Mouse (Mus musculus): ENCODE data around the gene Sdccag8.

Gene Sdccag8

DNA sequence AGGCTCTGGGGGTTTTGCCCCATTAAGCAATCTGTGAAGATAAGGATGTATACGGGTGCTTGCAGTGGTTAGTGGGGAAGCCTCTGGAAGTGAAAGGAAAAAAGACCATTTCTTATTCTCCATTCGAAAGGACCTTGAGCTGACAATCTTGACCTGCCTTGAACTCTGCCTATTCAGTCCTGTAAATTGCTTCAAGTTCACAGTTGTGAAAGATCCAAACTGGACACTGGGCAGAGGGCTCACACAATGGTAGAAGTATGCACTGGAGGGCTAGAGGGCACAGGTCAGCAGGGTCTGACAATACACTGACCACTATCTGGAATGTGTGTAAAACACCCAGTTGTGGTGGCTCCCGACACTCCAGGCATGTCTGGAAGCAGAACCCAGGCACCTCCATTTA lies 198.3 kb downstream of the Sdccag8 start:
- no peak for DNase-seq (ENCODE audit: low spot score)

DNA sequence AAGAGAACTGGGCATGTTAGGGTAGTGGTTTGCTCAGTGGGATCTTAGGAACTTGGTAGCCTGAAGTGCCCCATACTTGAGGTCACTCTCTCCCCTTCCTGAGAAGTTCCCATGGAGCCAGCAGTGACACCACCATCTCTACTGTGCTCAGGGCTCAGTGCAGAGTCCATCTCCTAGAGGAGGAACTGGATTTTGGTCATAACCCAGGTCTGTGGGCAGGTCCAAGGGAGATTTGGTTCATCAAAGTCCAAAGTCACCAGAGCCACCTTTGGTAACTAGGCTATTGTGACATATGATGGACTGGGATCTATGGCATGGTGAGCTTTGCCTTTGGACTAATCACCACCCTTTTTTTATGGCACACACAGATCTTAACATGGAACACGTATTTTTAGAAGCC lies 198.9 kb downstream of the Sdccag8 start:
- DNase-seq (ENCODE audit: low spot score) = no peak

DNA sequence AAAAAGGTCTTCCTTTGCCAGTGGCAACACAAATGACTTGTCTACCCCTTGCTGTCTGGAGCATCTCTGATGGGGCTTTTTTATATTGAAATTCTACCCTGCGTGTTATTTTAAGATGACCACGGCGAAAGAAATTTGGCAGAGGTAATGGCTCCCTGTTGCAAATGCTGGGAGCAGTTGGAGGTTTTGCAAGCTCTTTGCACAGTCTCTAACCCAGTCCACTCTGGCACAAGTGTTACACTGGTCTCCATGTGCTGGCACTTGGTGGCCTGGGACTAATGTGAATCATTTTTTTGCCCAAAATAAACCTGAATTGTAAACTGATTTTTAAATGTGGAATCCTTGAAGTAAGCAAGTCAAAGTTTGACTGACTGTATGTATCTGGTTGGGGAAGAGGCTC lies 199.3 kb downstream of the Sdccag8 start:
- DNase-seq (ENCODE audit: low spot score) = no peak

DNA sequence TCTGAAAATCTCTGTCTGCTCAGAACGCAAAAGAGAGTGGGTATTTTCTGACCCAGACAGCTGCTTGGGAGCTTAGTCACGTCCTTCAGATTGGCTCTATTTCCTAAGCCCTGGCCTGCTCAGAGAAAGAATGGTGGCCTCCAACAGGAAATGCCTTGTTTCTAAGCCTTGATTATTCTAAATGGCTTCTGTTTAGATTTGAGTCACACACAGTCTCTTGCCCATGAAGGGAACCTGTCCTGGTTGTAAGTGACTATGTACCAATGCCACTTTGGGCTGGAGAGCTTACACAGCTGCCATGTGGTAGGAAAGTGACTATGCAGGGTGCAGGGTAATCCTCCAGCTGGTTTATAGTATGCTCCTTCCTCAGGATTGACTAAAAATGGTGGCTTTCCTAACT lies 199.9 kb downstream of the Sdccag8 start:
- DNase-seq (ENCODE audit: low spot score) = no peak

DNA sequence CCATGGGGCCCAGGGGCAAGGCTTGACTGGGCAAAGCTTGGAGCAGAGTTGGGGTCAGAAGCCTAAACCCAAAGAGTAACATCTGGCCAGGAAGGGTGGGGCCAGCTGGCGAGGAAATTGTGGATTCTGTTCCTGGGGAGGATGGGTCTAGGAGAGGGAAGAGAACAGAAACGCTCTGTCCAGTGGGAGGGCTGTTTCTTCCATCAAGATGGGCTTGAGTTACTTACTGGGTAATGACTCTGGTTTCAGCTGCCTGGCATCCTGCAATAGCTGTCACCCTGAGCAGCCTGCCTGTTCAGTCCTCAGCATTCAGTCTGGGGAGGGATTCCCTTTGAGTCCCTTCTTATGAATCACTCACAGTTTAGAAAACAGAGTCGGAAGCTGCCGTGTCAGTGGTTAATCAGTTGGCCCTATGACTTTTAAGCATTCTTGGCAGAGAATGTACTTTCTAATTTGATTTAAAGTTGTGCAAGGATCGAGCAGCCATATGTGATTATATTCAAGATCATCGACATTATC lies 200.5 kb downstream of the Sdccag8 start:
- DNase-seq (ENCODE audit: low spot score) = no peak

DNA sequence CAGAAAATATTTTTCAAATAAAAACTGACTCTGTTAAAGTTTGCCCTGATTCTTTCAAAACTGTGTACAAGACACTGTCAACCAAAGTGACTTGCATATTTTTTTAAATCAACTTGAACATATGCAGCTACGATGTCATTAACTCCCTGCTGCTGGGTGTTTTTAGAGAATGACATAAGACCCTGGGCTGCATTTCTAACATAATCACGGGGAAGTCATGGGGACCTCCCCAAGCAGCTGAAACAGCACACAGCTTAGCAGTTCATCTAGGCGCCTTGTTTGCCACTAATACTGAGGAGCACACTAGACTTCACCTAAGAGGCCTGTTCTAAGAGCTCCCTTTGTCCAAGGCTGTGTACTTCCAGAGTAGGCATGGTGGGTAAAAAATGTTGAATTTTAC lies 201.5 kb downstream of the Sdccag8 start:
- DNase-seq (ENCODE audit: low spot score) = no peak

DNA sequence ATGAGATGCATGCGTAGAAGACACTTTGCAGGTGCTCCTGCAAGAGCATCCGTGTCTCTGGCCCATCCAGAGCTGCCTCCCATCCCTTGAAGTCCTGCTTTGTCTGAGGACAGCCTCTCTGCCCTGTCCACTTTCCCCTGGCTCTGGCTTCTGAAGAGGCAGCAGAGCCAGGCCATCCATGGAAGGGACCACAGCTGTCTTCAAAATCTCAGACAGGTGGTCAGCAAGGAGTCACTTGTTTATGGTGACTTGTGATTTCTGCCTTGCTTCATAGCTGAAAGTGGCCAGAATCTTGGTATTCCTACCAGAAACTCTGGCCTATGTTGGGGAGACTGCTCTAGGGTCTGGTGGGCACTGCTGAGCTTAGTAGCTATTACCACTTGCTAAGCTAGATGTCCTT lies 202.3 kb downstream of the Sdccag8 start:
- DNase-seq (ENCODE audit: low spot score) = no peak

DNA sequence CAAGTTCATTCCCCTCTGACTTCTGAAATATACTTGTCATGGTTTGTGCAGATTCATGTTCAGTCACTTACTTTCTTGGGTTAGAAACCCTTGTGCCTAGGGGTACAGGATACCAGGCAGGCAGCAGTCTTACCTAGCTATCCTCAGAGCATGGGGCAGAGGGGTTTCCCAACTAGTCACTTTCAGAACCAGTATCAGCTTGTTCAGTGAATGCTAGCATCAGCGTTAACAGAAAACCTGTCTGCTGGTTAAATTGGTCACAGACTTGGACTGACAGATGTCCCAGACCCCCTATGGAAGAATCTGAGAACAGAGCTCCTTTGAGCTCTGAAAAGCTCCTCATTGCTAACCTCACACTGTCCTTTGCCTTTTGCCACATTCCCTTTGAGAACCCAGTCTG lies 204.3 kb downstream of the Sdccag8 start:
- DNase-seq (ENCODE audit: low spot score) = no peak

DNA sequence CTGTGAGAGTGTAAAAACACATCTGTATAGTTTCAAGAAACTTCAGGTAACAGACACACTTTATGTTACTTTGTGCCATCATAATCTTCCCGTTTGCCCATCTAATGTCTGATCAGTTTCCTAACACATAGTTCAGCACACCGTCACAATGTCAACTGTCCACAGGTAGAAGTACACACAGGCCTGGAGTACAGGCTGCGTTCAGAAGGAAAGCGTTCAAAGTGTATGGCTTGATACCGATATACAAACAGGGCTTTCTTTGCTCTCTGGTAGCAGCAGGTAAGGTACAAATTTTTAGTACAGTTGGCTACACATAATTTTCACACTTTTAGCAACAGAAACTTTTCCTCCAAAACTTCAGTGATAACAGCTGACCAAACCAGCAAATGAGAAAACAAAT lies 205.2 kb downstream of the Sdccag8 start:
- DNase-seq (ENCODE audit: low spot score) = no peak

DNA sequence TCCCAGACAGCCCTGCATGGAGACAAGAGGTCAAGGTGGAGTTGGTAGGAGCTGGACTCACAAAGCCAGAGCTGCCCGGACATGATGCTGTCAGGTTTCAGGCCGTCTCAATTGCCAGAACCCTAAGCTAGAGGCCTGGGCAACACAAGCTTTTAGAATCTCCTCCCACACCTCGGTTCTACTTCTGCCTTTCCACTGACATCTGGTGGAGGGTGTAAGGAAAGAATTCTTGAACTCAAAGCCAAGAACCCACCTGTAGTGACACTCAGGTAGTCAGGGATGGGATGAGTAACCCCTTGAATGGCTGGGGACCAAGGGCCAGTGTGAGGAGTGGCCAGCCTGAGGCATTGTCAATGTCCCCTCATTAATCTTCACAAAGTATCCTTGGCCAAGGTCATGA lies 208.3 kb downstream of the Sdccag8 start:
- DNase-seq (ENCODE audit: low spot score) = no peak

DNA sequence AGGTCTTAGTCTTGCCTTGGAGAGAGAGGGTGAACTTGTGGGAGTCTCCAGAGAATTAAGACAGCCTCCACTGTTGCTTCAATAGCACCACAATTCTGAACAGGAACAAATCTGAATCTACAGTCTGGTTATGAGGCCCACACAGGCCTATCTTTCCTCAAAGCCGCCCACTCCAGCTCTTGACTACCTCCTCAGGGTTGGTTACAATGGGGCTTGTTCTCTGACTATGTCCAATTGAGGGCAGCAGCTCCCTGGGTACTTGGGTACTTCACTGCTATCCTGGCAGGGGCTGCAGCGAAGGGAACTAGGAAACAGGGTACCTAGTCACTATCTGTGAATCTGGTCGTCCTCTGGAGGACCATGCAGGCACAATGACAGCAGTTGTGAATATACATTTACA lies 213.2 kb downstream of the Sdccag8 start:
- DNase-seq (ENCODE audit: low spot score) = no peak

DNA sequence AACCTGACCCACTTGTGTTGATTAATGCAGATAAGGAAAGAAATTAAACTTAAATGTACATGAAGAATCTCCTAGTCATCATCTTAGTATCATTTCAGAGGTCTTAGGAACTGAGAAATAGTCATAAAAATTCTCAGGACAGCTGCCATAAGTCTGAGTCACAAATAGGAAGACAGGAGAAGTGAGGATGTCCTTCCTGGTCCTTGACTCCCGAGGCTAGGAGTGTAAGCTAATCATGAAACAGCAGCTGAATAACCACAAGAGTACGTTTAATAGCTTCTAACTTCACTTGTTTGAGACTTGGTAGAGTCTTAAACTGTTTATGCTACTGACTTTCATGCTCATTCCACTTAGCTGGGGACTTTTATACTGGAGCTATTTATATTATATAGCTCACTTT lies 214.6 kb downstream of the Sdccag8 start:
- no peak for DNase-seq (ENCODE audit: low spot score)

DNA sequence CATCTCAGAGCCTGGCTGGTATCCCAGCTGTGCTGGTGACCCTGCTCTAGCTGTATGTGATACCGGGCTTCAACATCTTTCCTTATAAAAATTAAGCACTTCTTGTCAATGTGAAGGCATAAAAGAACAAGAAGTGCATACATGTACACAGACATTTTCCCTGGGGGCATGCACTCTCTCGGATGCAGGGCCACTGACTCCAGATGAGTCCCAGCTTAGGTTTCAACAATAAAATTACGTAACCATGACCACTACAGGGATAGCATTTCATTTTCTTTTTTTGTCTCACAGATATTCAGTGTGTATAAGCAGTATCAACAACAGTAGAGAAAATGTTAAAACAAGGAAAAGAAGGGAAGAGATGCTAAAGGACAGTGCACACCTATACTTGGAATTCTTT lies 216.2 kb downstream of the Sdccag8 start:
- no peak for DNase-seq (ENCODE audit: low spot score)

DNA sequence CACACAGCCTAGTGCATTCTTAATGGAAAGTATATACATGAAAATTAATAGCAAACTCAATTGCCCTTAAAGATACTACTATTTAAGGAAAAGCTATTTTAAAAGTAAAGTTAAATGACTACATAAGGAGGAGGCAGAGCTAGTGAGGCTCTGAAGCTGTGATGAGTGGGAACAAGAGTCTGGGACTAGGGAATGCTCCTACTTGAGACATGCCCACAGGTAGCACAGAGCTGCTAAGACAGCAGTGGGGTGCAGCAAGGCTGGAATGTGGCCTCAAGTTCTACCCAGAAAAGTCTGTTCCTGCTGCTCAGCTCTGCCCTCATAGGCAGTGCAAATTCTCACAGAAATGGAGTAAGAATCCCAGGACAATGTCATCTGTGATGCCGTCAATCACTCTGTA lies 216.7 kb downstream of the Sdccag8 start:
- DNase-seq (ENCODE audit: low spot score) = no peak

DNA sequence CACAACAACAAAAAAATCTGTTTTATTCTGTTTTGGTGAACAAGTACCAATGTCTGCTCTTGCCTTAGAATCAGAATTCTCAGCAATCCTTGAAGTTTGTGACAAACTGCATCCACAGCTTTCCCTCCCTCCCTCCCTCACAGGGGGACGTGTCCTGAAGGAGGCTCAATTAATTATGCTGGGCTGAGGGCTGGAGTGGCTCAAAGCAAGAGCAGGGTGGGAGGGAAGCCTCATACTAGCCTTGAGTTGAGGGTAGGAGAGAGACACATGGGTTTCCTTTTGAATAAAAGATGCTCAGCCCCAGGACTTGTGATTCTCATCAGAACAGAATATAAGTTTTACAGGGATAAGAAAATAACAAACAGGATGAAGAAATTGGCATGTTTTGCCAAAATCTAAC lies 217.8 kb downstream of the Sdccag8 start:
- DNase-seq (ENCODE audit: low spot score) = no peak

DNA sequence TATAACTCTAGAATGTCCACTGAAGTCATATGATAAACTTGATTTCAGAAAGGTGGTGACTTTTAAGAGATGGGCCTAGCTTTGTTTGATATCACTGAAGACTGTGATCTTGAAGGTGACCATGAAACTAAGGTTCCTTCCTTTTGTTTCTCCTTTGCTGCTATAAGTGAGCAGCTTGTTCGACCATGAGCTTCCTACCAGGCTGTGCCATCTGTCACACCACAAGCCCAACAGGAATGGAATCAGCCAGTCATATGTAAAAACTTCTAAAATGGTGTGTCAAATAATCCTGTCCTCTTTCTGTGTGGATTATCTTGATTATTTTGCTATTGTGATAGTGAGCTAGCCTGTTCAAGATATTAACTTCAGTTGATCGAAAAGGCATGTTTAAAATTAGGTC lies 221.0 kb downstream of the Sdccag8 start:
- DNase-seq (ENCODE audit: low spot score) = no peak

DNA sequence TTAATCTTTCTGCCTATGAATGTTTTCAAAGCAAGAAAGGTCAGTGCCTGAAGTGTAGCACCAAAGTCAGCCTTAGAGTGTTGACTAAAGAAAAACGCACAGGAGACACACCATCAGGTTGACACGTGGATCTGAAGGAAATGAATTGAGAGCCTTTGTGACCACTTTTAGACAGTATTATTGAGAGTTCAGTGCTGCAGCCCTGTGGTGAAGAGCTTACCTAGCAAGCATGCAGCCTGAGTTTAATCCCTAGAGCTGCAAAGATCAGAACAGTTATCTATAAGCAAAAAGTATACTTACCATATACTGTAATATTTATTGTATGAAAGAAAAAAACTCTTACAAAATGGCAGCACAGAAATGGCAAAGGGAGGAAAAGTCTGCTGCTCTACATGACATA lies 223.9 kb downstream of the Sdccag8 start:
- DNase-seq (ENCODE audit: low spot score) = no peak

DNA sequence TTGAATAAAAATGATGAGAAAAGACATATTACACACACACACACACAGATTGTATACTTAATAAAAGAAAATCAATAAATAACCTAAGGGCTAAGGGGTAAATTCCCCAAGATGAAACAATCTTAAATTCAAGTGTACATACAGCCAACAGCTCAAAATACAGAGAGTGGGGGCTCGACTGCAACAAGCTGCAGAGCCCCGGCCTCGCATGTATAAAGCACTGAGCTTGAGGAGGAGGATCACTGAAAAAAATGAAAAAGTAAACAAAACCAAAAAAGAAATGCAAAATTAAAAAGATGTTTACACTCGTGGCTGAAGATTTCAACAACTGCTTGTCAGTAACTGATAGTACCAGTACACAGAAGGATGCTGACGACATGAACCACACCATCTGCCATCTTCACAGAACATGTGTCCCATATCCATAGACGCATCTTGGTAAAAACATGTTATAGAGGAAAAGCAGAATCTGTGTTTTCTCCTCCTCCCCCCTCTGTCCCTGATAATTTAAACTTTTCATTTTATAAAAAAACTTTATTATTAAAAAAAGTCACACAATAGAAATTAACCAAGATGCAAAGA lies 224.7 kb downstream of the Sdccag8 start:
- DNase-seq (ENCODE audit: low spot score) = no peak

DNA sequence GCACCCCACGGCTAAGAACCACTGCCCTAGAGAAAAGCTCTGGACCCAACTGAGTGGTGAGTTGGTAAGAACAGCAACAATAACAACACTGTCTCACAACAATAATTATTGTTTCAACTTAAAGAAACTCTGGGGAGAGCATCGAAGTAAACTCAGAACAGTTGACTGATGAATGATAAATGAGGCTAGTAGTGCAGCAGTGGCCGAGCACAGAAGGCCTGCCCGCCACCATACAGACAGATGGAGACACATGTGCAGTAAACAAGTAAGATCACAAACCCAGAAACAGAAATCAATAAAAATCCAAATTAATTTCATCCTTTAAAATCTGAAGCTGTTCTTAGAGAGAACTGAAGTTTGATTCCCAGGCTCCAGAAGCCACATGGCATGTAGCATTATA lies 225.6 kb downstream of the Sdccag8 start:
- DNase-seq (ENCODE audit: low spot score) = no peak

DNA sequence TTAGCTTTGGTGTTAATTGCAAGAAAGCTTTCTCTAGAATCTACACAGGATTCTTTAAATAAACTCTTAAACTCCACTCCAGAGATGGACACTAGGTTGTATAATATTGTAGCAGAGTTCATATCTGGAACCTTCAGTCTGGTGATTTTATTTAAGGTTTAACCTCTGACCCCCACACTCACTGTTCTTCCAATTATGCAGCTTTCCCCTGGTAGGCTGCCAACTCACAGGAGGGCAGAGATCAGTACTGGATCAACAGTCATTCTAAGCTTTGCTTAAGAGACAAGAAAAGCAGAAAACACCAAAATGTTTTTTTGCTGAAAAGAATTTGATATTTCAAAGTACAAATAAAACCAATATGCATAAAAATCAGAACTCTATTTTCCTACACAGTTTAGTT lies 231.4 kb downstream of the Sdccag8 start:
- no peak for DNase-seq (ENCODE audit: low spot score)

DNA sequence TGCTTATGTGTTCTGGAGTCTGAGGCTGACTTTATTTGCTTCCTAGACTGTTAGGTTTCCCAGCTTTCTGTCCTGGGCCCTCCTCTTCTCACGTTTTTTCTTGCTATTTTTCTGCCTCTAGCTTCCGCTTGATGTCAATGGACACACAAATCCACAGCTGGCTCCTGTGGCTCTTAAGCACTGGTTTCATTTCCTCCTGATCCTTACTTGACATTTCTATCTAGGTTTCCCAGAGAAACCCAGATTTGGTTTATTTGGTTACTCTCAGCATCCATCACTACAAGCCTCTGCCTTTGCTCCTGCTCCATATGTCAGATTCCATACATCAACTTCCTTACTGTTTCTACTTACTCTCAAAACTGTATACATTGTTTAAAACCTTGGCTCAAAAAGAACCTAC lies 232.5 kb downstream of the Sdccag8 start:
- no peak for DNase-seq (ENCODE audit: low spot score)

DNA sequence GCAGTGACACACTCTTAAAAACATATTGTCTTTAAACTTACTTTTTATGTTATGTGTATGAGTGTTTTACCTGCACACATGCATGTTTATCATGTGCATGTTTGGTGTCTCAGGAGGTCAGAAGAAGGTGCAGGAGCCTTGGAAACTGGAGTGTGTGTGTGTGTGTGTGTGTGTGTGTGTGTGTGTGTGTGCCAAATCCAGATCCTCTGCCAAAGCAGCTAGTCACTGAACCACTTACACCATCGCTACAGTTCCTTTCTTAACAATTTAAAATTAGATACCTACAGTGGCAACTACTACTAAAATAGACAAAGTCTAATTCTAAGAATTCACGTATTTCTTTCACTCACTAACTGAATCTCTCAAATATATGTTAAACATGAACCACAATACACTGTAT lies 234.3 kb downstream of the Sdccag8 start:
- no peak for DNase-seq (ENCODE audit: low spot score)

DNA sequence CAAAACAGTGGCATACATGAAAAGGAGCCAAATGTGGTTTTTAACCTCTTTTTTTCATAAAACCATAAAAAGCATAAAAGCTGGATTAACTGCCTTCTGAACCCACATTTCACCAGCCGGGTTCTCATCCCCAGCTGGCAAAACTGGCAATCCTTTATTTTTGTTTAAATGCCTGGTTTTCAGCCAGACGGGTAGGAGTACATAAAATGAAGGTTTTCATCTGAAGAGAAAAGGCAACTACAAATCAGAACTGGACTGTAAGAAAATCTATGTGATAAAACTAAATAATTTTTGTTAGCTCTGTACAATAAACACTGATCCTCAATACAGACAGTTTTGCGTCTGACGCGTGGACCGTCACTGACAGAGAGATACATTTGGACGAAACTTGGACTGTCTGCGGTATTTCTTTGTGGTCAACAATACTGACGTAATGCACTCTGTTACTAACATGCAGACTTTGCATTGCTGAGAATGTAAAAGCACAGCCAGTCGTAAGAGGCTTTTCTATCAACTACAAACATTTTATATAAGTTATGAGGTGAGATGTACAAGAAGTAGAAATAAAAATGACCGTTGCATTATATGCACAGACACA lies 237.0 kb downstream of the Sdccag8 start:
- no peak for DNase-seq (ENCODE audit: low spot score)

DNA sequence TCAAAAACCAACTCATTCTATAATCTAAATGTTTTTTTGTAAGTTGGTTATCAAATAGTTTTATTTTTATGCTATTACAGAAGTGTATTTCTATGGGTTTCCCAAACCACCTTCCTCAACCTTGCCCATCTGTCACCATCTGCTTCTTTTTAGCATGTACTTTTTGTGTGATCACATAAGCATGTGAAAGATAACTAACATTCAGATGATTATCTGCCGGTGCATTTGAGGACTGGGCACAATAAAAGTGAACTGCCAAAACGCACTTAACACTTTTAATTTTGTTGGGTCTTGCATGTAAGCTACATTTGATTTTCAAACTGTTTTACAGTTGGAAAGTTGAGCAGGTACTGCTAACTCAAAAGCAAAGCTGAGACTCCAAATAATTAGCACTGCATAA lies 240.4 kb downstream of the Sdccag8 start:
- no peak for DNase-seq (ENCODE audit: low spot score)
